Mouse (Mus musculus) kidney, adult 2 months (tissue): Measurements from ENCODE around the gene Rel. TPM values are rescaled to one million over a fixed set of nuclear protein-coding genes. Genes with fewer than 3 reads are reported as not detected.
"Not testable (repeated sequence)": the region's sequence is repeated elsewhere in the genome, so short reads cannot be mapped to it uniquely, and the experiment has no call there.

Experiments
- DNase-seq: peaks from one replicate; pipeline ENCODE4 v3.0.0; 2021
- H3K27ac ChIP-seq: fragments of 200-500 bp; 2 replicates; pipeline ENCODE4 v1.5.1; 2012; ENCODE audit warnings: low read depth, low read length, control low read depth, inconsistent platforms; ENCODE audit not compliant: insufficient read depth
- H3K27me3 ChIP-seq: fragments of 200-500 bp; replicated peaks from 2 replicates; pipeline ENCODE4 v1.6.1; 2012; ENCODE audit warnings: mild to moderate bottlenecking, moderate library complexity, low read length, inconsistent platforms; ENCODE audit not compliant: control insufficient read depth, insufficient read depth
- H3K36me3 ChIP-seq: fragments of 200-500 bp; 2 replicates; pipeline ENCODE4 v1.6.1; 2012; ENCODE audit warnings: mild to moderate bottlenecking, moderate library complexity, low read length, inconsistent platforms; ENCODE audit not compliant: control insufficient read depth, insufficient read depth
- H3K4me1 ChIP-seq: fragments of 200-500 bp; 2 replicates; pipeline ENCODE4 v1.6.1; 2011; ENCODE audit warnings: low read length; ENCODE audit not compliant: control insufficient read depth, insufficient read depth
- H3K4me3 ChIP-seq: fragments of 200-500 bp; 2 replicates; pipeline ENCODE4 v1.5.1; 2011; ENCODE audit warnings: mild to moderate bottlenecking, low read depth, low read length, control low read depth; ENCODE audit not compliant: insufficient read depth
- CTCF ChIP-seq: fragments of 200-500 bp; conservative IDR thresholded peaks from 2 replicates; pipeline ENCODE4 v1.5.1; 2011; ENCODE audit warnings: low read depth, mild to moderate bottlenecking, control low read depth, low read length, moderate library complexity, mixed read lengths; ENCODE audit not compliant: insufficient read depth, insufficient read length
- POLR2A ChIP-seq: fragments of 200-500 bp; IDR thresholded peaks from one replicate; pipeline ENCODE4 v1.6.1; 2011; ENCODE audit warnings: low read depth, low read length, control low read depth
- WGBS: fragments of 180-500 bp; shearing (Covaris S2); methylation state at CpG from one replicate; pipeline ENCODE4 v1.1.7; 2018; 5-methylcytosine and 5-hydroxymethylcytosine counted together
- polyA plus RNA-seq: library from polyadenylated mRNA; depleted of rRNA; stranded (reverse); fragments of >200 nt; gene quantifications from 2 replicates; pipeline ENCODE4 v1.2.3, GENCODE M21; 2012; rRNA removed

Rel gene
- 0.72 and 1.3 TPM in 2 replicates for polyA plus RNA-seq

DNA sequence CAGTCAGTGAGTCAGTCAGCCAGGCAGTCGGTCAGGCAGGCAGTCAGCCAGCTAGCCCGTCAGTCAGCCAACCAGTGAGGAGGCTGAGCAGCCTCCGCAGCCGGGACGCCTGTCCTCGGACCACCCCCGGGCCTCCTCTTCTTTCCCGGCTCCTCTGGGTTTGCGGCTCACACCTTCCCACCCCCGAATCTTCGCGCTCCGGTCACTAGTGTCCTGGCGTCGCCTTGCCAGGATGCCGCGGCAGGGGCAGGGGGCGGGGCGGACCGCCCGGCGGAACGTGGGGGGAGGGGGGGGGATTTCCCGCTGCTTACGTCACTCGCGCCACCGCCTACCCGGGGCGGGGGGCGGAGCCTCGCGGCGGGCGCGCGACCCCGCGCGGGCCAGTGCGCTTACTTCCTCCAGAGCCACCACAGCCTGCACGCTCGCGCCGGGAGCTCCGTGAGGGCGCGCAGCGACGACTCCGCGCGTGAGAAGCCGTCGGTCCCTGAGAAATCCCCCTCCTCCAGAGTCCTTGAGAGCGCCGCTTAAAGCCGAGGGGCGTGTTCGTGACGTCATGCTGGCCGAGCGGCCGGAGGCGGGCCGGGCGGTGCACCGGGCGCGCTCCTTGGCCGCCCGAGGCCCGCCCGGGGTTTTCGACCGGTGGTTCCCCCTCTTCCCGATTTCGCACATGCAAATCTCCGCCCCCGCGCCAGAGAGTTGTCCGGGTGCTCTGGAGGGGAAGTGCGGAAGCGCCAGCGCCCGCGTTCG is at the start of gene Rel:
Rel (minus strand) TSS at position 211 of the 747 bp plus-strand sequence.
- WGBS, result under 1% methylated on average over 87 of the region's 88 CpGs
- TF ChIP-seq POLR2A, result peak; percentile 34
- no peak for TF ChIP-seq CTCF
- peak within 1 kb of the TSS; percentile 93 for H3K4me3 ChIP-seq
- H3K27ac ChIP-seq, result peak within 1 kb of the TSS; percentile 98
- H3K36me3 ChIP-seq, result no peaks in the 10 kb centered on the region
- H3K27me3 ChIP-seq, result no peaks in the 10 kb centered on the region
- H3K4me1 ChIP-seq, result peaks cover 5% of the 10 kb centered on the region; the same call in 1 of the 2 replicates
- peak; percentile 96 for DNase-seq

DNA sequence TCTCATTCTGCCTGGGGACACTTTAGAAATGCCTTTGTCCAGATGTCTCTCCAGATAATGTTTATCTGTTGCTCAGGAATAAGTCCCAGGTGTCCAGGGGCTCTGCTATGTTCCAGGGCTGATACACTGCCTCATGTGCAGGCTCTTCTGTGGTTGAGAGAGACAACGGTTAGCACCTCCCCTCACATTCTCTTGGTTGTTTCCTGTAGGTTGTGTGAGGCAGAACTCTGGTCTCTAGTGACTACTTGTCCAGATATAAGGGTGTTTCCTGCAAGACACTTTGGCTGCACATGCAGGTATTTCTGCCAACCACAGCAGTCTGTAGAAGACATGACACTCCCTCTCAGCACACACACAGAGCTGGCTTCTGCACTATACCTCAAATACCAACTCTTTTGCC is 48.0 kb upstream of the Rel start:
- no peak overlapping the region for H3K27ac ChIP-seq
- TF ChIP-seq CTCF (no peak), POLR2A (no peak)
- no peaks in the 10 kb centered on the region for H3K27me3 ChIP-seq
- H3K4me1 ChIP-seq, result no peaks in the 10 kb centered on the region
- no peak for DNase-seq
- H3K36me3 ChIP-seq, result no peaks in the 10 kb centered on the region
- H3K4me3 ChIP-seq, result no peak overlapping the region
- WGBS, result 88% methylated on average over 1 of the region's 1 CpGs

DNA sequence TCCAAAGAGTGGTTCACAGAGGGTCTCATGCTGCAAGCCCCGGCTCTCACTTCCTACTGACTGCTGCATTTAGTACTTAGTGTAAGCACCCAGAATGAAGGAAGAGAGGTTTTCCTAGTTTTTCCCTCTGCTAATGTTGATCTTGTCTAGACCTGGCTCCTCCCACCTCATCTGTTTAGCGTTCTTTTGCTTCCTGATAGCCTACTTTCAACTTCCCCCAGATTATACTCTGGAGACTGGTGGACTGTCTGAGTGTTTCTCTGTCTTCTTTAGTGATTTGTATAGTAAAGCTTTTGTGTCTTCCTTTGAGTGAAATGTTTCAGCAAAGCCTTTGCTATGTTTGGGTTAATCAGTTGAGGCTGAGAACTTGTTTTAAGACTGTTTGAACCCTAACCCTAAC is 40.0 kb upstream of the Rel start:
- TF ChIP-seq CTCF (no peak), POLR2A (no peak)
- Histone ChIP-seq H3K27me3 (no peaks in the 10 kb centered on the region), H3K27ac (no peak overlapping the region), H3K4me3 (no peak overlapping the region), H3K36me3 (no peaks in the 10 kb centered on the region), H3K4me1 (no peaks in the 10 kb centered on the region)
- no peak for DNase-seq
- 50% methylated on average over 2 of the region's 2 CpGs for WGBS

DNA sequence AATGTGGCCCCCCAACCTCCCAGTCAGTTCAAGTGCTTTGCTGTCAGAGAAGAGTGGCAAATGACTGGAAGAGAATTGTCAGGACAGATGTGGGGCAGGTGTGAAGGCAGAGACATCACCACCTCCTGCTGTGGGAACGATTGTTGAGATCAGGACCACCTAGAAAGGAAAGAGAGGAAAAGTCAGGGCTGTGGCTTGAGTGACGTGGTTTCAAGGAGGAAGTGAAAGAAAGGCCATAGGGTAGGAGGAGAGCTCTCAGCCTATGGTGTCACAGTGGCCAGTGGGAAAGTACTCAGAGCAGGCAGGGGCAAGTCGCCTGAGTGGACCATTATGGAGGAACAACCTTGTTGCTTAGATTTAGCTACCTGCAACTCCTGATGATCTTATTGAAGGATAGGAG is 34.9 kb upstream of the Rel start:
- H3K4me3 ChIP-seq, result no peak overlapping the region
- no peak for DNase-seq
- 67% methylated on average over 3 of the region's 3 CpGs for WGBS
- H3K27me3 ChIP-seq, result no peaks in the 10 kb centered on the region
- no peak overlapping the region for H3K27ac ChIP-seq
- TF ChIP-seq CTCF (no peak), POLR2A (no peak)
- no peaks in the 10 kb centered on the region for H3K36me3 ChIP-seq
- H3K4me1 ChIP-seq, result no peaks in the 10 kb centered on the region

GRCm38 (mm10) chr11:23803136-23803535 is 32.4 kb upstream of the Rel start:
- no peak overlapping the region for H3K4me3 ChIP-seq
- H3K27me3 ChIP-seq, result no peaks in the 10 kb centered on the region
- no peak overlapping the region for H3K27ac ChIP-seq
- no peak for DNase-seq
- H3K36me3 ChIP-seq, result no peaks in the 10 kb centered on the region
- WGBS, result 66% methylated on average over 7 of the region's 7 CpGs
- H3K4me1 ChIP-seq, result no peaks in the 10 kb centered on the region
- TF ChIP-seq POLR2A (no peak), CTCF (no peak)

DNA sequence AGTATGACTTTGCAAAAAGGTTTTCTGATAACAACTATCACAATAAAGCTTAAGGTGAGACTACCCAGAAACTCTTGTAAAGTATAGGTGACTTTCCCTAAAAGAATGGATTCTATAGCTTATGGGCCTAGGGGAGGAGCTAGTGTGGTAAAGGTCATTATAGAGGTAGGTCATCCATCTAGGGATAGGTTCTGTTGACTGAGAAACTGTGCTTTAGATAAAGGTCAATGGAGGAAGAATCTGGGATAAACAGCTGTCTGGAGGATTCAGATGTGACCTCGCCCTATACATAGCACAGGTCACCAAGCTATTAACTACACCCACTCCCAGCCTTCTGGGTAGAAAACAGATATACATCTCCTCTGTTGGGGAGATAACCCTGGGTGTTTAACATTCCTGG is 31.5 kb upstream of the Rel start:
- DNase-seq, result no peak
- H3K4me1 ChIP-seq, result no peaks in the 10 kb centered on the region
- H3K27me3 ChIP-seq, result no peaks in the 10 kb centered on the region
- H3K27ac ChIP-seq, result no peak overlapping the region
- no peak overlapping the region for H3K4me3 ChIP-seq
- TF ChIP-seq POLR2A (no peak), CTCF (no peak)
- H3K36me3 ChIP-seq, result no peaks in the 10 kb centered on the region
- WGBS, result 95% methylated on average over 1 of the region's 1 CpGs

DNA sequence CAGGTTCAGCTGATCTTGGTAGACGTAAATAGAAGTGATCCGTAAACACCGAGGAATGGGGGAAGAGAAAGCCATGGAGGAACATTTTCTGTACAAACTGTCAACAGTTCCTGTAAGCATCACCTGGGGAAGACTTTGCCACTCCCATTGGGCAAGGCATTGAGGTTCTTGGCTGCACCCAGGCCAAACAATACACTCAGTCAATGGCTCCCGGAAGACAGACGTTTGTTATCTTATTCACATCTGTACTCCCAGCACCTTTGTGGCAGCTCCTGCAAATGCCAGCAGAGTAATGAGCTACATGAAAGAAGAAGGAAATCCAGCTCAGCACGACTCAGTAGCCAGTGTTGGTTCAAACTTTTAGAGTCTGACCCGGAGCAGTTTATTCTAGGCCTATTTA is 31.1 kb upstream of the Rel start:
- WGBS, result 71% methylated on average over 7 of the region's 7 CpGs
- no peak for DNase-seq
- no peaks in the 10 kb centered on the region for H3K4me1 ChIP-seq
- TF ChIP-seq CTCF (no peak), POLR2A (no peak)
- no peaks in the 10 kb centered on the region for H3K36me3 ChIP-seq
- no peak overlapping the region for H3K27ac ChIP-seq
- no peak overlapping the region for H3K4me3 ChIP-seq
- no peaks in the 10 kb centered on the region for H3K27me3 ChIP-seq

- H3K4me1 ChIP-seq, DNase-seq, H3K27ac ChIP-seq, H3K27me3 ChIP-seq, H3K36me3 ChIP-seq, H3K4me3 ChIP-seq: not testable (repeated sequence)
- WGBS, result 88% methylated on average over 5 of the region's 5 CpGs
These were observed 12.9 kb upstream of the Rel start for GRCm38 (mm10) chr11:23783677-23784076.
